20 mouse cellular contexts compared by ENCODE assay signal in genomic region chr7:92980741-92981140, GRCm38 (mm10).
DNase-seq lines count a peak whose midpoint lies in the region; ATAC-seq and TF ChIP-seq lines count a peak whose summit lies in the region.
"Had no signal": no experiment of that assay in that cellular context is flagged by ENCODE, and none has a peak within 500 bp of the region (broad histone marks: within the 10 kb centered on the region; RNA-seq: fewer than 3 reads in every experiment).

No protein-coding gene starts in this region.

- WGBS in heart, embryonic 16.5 days = 14% methylated on average over 2 of the region's 2 CpGs
- WGBS in liver, postnatal 0 days (ENCODE audit: insufficient replicate concordance) = 4% methylated on average over 2 of the region's 2 CpGs
- 45% methylated on average over 2 of the region's 2 CpGs for WGBS in hindbrain, embryonic 12.5 days

- H3K4me1 ChIP-seq in heart, embryonic 16.5 days (ENCODE audit: control insufficient read depth, insufficient read depth, low read length) = no peaks in the 10 kb centered on the region
- H3K4me1 ChIP-seq in liver, postnatal 0 days (ENCODE audit: insufficient read depth) = no peaks in the 10 kb centered on the region; the same call in 1 of the 2 replicates
- 0 out of 2 replicates have a peak, but pooled peaks cover 4% of the 10 kb centered on the region for H3K4me1 ChIP-seq in hindbrain, embryonic 12.5 days
- H3K4me1 ChIP-seq: limb, embryonic 15.5 days had no signal

- no peaks in the 10 kb centered on the region for H3K9me3 ChIP-seq in heart, embryonic 16.5 days (replicated peaks; ENCODE audit: control insufficient read depth, low read length)
- H3K9me3 ChIP-seq in liver, postnatal 0 days (ENCODE audit: low read length) = no peaks in the 10 kb centered on the region
- H3K9me3 ChIP-seq in hindbrain, embryonic 12.5 days (replicated peaks) = no peaks in the 10 kb centered on the region
- H3K9me3 ChIP-seq: forebrain, embryonic 10.5 days; hindbrain, embryonic 15.5 days; limb, embryonic 15.5 days had no signal

- TF ChIP-seq EP300 in liver, postnatal 0 days (IDR thresholded peaks at IDR 0.05; ENCODE audit: low read depth) = no peak

- no peak for TF ChIP-seq CTCF in liver, postnatal 0 days (IDR thresholded peaks at IDR 0.05; ENCODE audit: low read depth)

- DNase-seq in heart, adult 9 months (ENCODE audit: low spot score in 2 of 2) = no peak
- DNase-seq in 416B (ENCODE audit: low read depth) = peak; percentile 84
- no peak for DNase-seq in liver, postnatal 0 days
- DNase-seq in thymus, postnatal 0 days (ENCODE audit: low spot score) = no peak
- DNase-seq in layer of hippocampus, adult 18-20 months (ENCODE audit: low spot score in 2 of 2) = no peak
- DNase-seq: B cell, adult 2 months; cerebellum, adult 11-12 months; kidney, adult 8-10 months; kidney, postnatal 4 days; lung, postnatal 4 days; right cerebral cortex, postnatal 25 days had no signal

- H3K4me2 ChIP-seq in heart, embryonic 16.5 days (ENCODE audit: low read depth, low read length) = no peak overlapping the region
- no peak overlapping the region for H3K4me2 ChIP-seq in liver, postnatal 0 days (ENCODE audit: low read depth, low read length)
- H3K4me2 ChIP-seq in hindbrain, embryonic 12.5 days (replicated peaks) = no peak overlapping the region
- H3K4me2 ChIP-seq: hindbrain, embryonic 15.5 days; limb, embryonic 15.5 days had no signal

- peak; percentile 67; the same call in 1 of the 2 replicates for ATAC-seq in heart, embryonic 16.5 days (replicated peaks; ENCODE audit: extremely low read depth, insufficient read depth, low FRiP score)
- peak; percentile 83 for ATAC-seq in granulocyte monocyte progenitor cell, adult 5-6 weeks (replicated peaks; ENCODE audit: poor library complexity, severe bottlenecking)
- ATAC-seq in liver, postnatal 0 days = peak; percentile 53
- ATAC-seq in hindbrain, embryonic 12.5 days (ENCODE audit: low FRiP score) = no peak
- ATAC-seq: midbrain, embryonic 16.5 days; Patski had no signal

- no peak overlapping the region for H3K27ac ChIP-seq in heart, embryonic 16.5 days (ENCODE audit: low read length)
- no peak overlapping the region for H3K27ac ChIP-seq in liver, postnatal 0 days (ENCODE audit: low read depth)
- no peak overlapping the region for H3K27ac ChIP-seq in hindbrain, embryonic 12.5 days
- H3K27ac ChIP-seq: forebrain, embryonic 10.5 days; hindbrain, embryonic 15.5 days; left cerebral cortex, adult 2 months; limb, embryonic 15.5 days had no signal

- H3K4me3 ChIP-seq in heart, embryonic 16.5 days (ENCODE audit: low read length) = no peak overlapping the region
- no peak overlapping the region for H3K4me3 ChIP-seq in liver, postnatal 0 days (ENCODE audit: low read depth, low read length)
- H3K4me3 ChIP-seq in hindbrain, embryonic 12.5 days = no peak overlapping the region
- H3K4me3 ChIP-seq: forebrain, embryonic 10.5 days; hindbrain, embryonic 15.5 days; left cerebral cortex, adult 2 months; limb, embryonic 15.5 days had no signal

- H3K9ac ChIP-seq in heart, embryonic 16.5 days (ENCODE audit: low read length) = no peak overlapping the region
- no peak overlapping the region for H3K9ac ChIP-seq in liver, postnatal 0 days (replicated peaks)
- H3K9ac ChIP-seq in hindbrain, embryonic 12.5 days = no peak overlapping the region
- H3K9ac ChIP-seq: hindbrain, embryonic 15.5 days; limb, embryonic 15.5 days had no signal

- H3K27me3 ChIP-seq in heart, embryonic 16.5 days (ENCODE audit: control insufficient read depth, insufficient read depth, low read length) = no peaks in the 10 kb centered on the region
- no peaks in the 10 kb centered on the region for H3K27me3 ChIP-seq in liver, postnatal 0 days (ENCODE audit: insufficient read depth, low read length)
- H3K27me3 ChIP-seq in hindbrain, embryonic 12.5 days = no peaks in the 10 kb centered on the region
- H3K27me3 ChIP-seq: hindbrain, embryonic 15.5 days; limb, embryonic 15.5 days had no signal

- no peaks in the 10 kb centered on the region for H3K36me3 ChIP-seq in heart, embryonic 16.5 days (ENCODE audit: control insufficient read depth, insufficient read depth)
- no peaks in the 10 kb centered on the region for H3K36me3 ChIP-seq in liver, postnatal 0 days (replicated peaks; ENCODE audit: insufficient read depth, low read length)
- no peaks in the 10 kb centered on the region for H3K36me3 ChIP-seq in hindbrain, embryonic 12.5 days
- H3K36me3 ChIP-seq: forebrain, embryonic 10.5 days; hindbrain, embryonic 15.5 days; limb, embryonic 15.5 days had no signal
